Mouse (Mus musculus) B cell, adult 67 days (primary cell): ENCODE results near the gene Gm10436. TPM values are rescaled to one million over a fixed set of nuclear protein-coding genes. Genes with fewer than 3 reads are reported as not detected.

Source experiments
- total RNA-seq, 2 experiments: library from RNA; stranded (reverse); gene quantifications; 4 replicates each; pipeline ENCODE4 v1.2.4; 2023

The Gm10436 gene
- not detected for total RNA-seq

DNA sequence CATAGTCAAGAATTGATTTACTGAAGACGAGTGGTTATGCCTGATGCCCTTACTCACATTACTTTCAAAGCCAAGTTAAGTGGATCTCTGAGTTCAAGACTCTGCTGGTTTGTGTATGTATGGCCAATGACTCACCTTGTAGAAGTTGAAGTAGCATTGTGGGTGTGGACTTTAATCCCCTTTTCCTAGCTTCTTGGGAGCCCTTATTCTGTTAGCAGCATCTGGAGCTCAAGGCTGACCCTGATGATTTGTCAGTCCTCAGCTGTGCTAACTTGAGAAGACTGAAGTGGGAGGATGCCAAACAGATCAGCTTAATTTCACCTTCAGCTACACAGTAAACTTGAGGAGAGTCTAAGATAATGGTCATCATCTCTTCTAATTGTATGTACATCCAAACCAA, at the start of gene Gm10436:
Gene Gm10436 (minus strand): TSS at position 101 of the 400 bp plus-strand sequence.

Other genes starting within 250 kb of the Gm10436 start
- gene Gm2042, start 228.0 kb downstream of the Gm10436 start, total RNA-seq: not detected
- gene Gm2075, start 170.3 kb downstream of the Gm10436 start, total RNA-seq: not detected
- not detected for gene Gm6803, start 163.3 kb downstream of the Gm10436 start, total RNA-seq
- gene Gm2056, start 155.1 kb downstream of the Gm10436 start, total RNA-seq: not detected
- gene Gm16368, start 98.4 kb downstream of the Gm10436 start, total RNA-seq: not detected
- gene Gm8332, start 68.0 kb upstream of the Gm10436 start, total RNA-seq: not detected
- not detected for gene Gm5662, start 92.4 kb upstream of the Gm10436 start, total RNA-seq
- not detected for gene Gm5039, start 141.9 kb upstream of the Gm10436 start, total RNA-seq
- gene Adck1, start 178.4 kb upstream of the Gm10436 start, total RNA-seq: 10 to 100 TPM; 16.9 to 17.3 TPM